Mouse (Mus musculus) kidney, postnatal 25 days (tissue): ENCODE data around the gene Utrn.

Source experiments
- DNase-seq, 2 experiments: peaks; one replicate each; pipeline ENCODE4 v3.0.0; 2021; ENCODE audit warnings: mixed read lengths in 2 of 2

The Utrn gene

GRCm38 (mm10) chr10:12726041-12726608, 143.0 kb downstream of the Utrn start:
- DNase-seq = peak; percentile 55 to 77

GRCm38 (mm10) chr10:12724247-12725001, 144.7 kb downstream of the Utrn start:
- DNase-seq = peak in 1 of 2 experiments; percentile 34

- no peak for DNase-seq
These were observed 145.9 kb downstream of the Utrn start for GRCm38 (mm10) chr10:12723269-12723668.

- peak; percentile 16 to 60 for DNase-seq
These were observed 147.1 kb downstream of the Utrn start for GRCm38 (mm10) chr10:12722111-12722510.

GRCm38 (mm10) chr10:12718386-12718785, 150.8 kb downstream of the Utrn start:
- DNase-seq = no peak

GRCm38 (mm10) chr10:12717381-12717780, 151.8 kb downstream of the Utrn start:
- DNase-seq = no peak

- DNase-seq = no peak
These were observed 152.4 kb downstream of the Utrn start for GRCm38 (mm10) chr10:12716657-12717327.

- DNase-seq = no peak
These were observed 155.8 kb downstream of the Utrn start for GRCm38 (mm10) chr10:12713236-12713855.

GRCm38 (mm10) chr10:12711332-12711831, 157.8 kb downstream of the Utrn start:
- DNase-seq = no peak

GRCm38 (mm10) chr10:12706516-12706915, 162.6 kb downstream of the Utrn start:
- no peak for DNase-seq

GRCm38 (mm10) chr10:12705990-12706389, 163.2 kb downstream of the Utrn start:
- no peak for DNase-seq

GRCm38 (mm10) chr10:12704290-12704689, 164.9 kb downstream of the Utrn start:
- no peak for DNase-seq

GRCm38 (mm10) chr10:12703526-12703925, 165.6 kb downstream of the Utrn start:
- peak in 1 of 2 experiments; percentile 17 for DNase-seq

- no peak for DNase-seq
These were observed 167.0 kb downstream of the Utrn start for GRCm38 (mm10) chr10:12702140-12702539.

- no peak for DNase-seq
These were observed 167.5 kb downstream of the Utrn start for GRCm38 (mm10) chr10:12701694-12702093.

GRCm38 (mm10) chr10:12700576-12700975, 168.6 kb downstream of the Utrn start:
- peak in 1 of 2 experiments; percentile 31 for DNase-seq

- no peak for DNase-seq
These were observed 171.3 kb downstream of the Utrn start for GRCm38 (mm10) chr10:12697902-12698301.

- no peak for DNase-seq
These were observed 172.5 kb downstream of the Utrn start for GRCm38 (mm10) chr10:12696704-12697103.

- DNase-seq = peak in 1 of 2 experiments; percentile 52
These were observed 174.4 kb downstream of the Utrn start for GRCm38 (mm10) chr10:12694774-12695173.

- peak; percentile 86 to 88 for DNase-seq
These were observed 178.6 kb downstream of the Utrn start for GRCm38 (mm10) chr10:12690601-12691000.

GRCm38 (mm10) chr10:12685683-12686082, 183.5 kb downstream of the Utrn start:
- no peak for DNase-seq

GRCm38 (mm10) chr10:12684018-12684417, 185.1 kb downstream of the Utrn start:
- DNase-seq = no peak

GRCm38 (mm10) chr10:12673309-12673708, 195.9 kb downstream of the Utrn start:
- no peak for DNase-seq
